Mouse (Mus musculus): Measurements from ENCODE around the gene Lrrtm4.

DNA sequence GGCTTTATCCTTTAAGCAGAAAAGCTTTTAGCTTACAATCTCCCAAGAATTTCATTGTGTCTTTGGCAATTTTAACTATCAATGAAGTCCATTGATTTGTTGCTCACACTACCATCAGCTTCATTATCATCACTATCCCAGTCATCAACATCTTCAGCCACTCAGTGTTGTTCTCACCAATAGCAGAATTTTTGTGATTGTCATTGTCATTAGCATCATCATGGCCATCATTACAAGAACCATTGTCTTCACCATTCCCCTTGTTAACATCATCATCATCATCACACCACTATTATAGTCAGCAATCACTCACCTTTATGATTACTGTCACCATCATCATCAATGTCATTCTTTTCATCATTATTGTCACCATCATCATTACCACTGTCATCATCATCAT lies 344.9 kb downstream of the Lrrtm4 start:
- no peak for TF ChIP-seq POLR2A (IDR thresholded peaks at IDR 0.05; ENCODE audit: low read depth, low read length)
- no peak for TF ChIP-seq CTCF (IDR thresholded peaks at IDR 0.05; ENCODE audit: extremely low read depth, insufficient read length, insufficient replicate concordance, low read depth, low read length)
